Mouse (Mus musculus) T-helper 17 cell (primary cell): ENCODE measurements around the gene Josd2.

ENCODE experiments used
- in situ Hi-C, 2 experiments: fragments of 300-600 bp; cut with MboI, MseI; formaldehyde crosslinking; loops; 1 replicate in 1 of 2; 2 replicates in 1 of 2; pipeline ENCODE4 v1.15.1; 2025; ENCODE audit warnings: high pct_unique_total_duplicates in 2 of 2

Gene Josd2

GRCm38 (mm10) chr7:44497361-44498055 lies 29.7 kb downstream of the Josd2 start:
- in situ Hi-C loops = no loop called here

GRCm38 (mm10) chr7:44498922-44499321 lies 31.1 kb downstream of the Josd2 start:
- in situ Hi-C loops = no loop called here

GRCm38 (mm10) chr7:44500046-44500445 lies 32.3 kb downstream of the Josd2 start:
- in situ Hi-C loops = no loop called here

- in situ Hi-C loops = no loop called here
Observed at GRCm38 (mm10) chr7:44501563-44502115, 33.9 kb downstream of the Josd2 start.

GRCm38 (mm10) chr7:44507491-44507890 lies 39.7 kb downstream of the Josd2 start:
- in situ Hi-C loops = no loop called here

GRCm38 (mm10) chr7:44519240-44519913 lies 51.6 kb downstream of the Josd2 start:
- in situ Hi-C loops = no loop called here

- in situ Hi-C loops = no loop called here
Observed at GRCm38 (mm10) chr7:44520990-44521389, 53.2 kb downstream of the Josd2 start.
